Mouse (Mus musculus) c-Kit-positive CD71-negative TER-119-negative erythroid progenitor cells, embryonic 14.5 days (primary cell): ENCODE data around the gene Eif1ad.

Experiments used
- DNase-seq: peaks from one replicate; pipeline ENCODE4 v3.0.0-alpha.2; 2013; ENCODE audit warnings: low read depth

Eif1ad gene

GRCm38 (mm10) chr19:5419630-5420029 is 53.1 kb downstream of the Eif1ad start:
- no peak for DNase-seq

- no peak for DNase-seq
Measured at GRCm38 (mm10) chr19:5420579-5420978, 54.0 kb downstream of the Eif1ad start.
